Mouse (Mus musculus) adrenal gland, postnatal 4 days (tissue): ENCODE results near the gene Defb28. TPM values are rescaled to one million over a fixed set of nuclear protein-coding genes. Genes with fewer than 3 reads are reported as not detected.

Experiments used
- DNase-seq, 2 experiments: peaks; one replicate each; pipeline ENCODE4 v3.0.0; 2021 to 2022; ENCODE audit warnings: low spot score in 2 of 2, mixed read lengths in 2 of 2
- total RNA-seq, 2 experiments: library from RNA; stranded (reverse); gene quantifications; 2 replicates each; pipeline ENCODE4 v1.2.3; 2021

Gene Defb28
- total RNA-seq, 2 experiments from 2014 or later, result not detected

DNA sequence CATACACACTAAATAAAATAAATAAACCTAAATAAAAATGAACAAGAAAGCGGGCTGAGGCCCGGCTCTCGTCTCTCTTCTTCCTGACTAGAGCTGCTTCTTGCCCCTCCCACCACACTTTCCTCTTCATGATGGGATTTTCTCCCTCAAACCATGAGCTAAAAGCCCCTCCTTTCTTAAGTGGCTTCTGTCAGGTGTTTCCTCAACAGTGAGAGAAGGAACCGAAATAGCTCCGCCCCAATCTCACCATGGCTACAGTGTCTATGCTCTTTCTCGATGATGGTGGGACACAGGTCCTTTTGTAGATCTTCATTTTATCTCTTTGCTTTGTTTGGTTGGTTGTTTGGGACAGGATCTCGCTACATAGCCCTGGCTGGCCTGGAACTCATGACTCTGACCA lies 38.6 kb downstream of the Defb28 start:
- DNase-seq, result no peak

GRCm38 (mm10) chr2:152569038-152569437 lies 51.0 kb downstream of the Defb28 start, which contains the start of gene Gm17416:
Gene Gm17416 (plus strand): TSS chr2:152569338.
- DNase-seq, result no peak

DNA sequence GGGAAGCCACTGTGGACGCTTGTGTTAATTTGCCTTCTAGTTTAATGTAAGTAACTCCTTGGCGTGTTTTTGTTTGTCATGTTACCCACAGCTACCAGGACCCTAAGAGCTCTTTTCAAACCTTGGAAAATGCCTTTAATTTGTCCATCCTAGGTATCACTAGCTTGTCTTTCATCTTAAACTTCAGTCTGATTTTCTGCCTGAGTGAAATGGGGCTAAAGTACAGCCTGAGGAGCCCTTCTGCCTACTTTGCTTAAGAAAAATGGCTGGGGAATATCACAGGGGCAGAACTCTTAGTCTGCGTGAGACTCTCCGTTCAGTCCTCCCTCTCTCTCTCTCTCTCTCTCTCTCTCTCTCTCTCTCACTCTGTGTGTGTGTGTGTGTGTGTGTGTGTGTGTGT lies 51.8 kb downstream of the Defb28 start:
- no peak for DNase-seq

DNA sequence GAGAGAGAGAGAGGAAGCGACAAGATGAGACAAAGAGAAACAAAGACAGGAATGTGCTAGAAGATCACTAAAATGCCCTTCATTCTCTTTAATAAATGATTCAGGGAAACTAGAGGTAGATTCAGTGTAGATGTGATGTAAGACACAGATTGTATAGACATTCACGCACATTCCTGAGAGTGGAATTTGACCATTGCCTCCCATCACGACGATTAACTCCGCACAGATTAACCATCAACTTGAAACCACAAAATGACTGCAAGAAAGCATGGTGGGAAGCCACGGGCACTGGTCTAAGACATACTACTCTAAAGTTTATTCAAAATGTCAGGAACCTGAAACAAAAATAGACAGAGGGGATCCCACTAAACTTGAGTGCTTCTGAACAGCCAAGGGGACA lies 52.3 kb downstream of the Defb28 start:
- no peak for DNase-seq

Other genes starting within 250 kb of the Defb28 start
- 100 to 1,000 TPM in 1 of 2 experiments, 10 to 100 TPM in 1; 93.0 to 101 TPM for gene Tbc1d20, start 224.4 kb upstream of the Defb28 start, total RNA-seq
- 100 to 1,000 TPM; 139 TPM for gene Rbck1, start 185.6 kb upstream of the Defb28 start, total RNA-seq
- gene Trib3, start 174.2 kb upstream of the Defb28 start, total RNA-seq, result 1 to 10 TPM; 4.3 to 4.9 TPM
- 1 to 10 TPM; 4.4 to 4.5 TPM for gene Nrsn2, start 141.6 kb upstream of the Defb28 start, total RNA-seq
- 10 to 100 TPM; 50.9 to 51.1 TPM for gene Sox12, start 120.2 kb upstream of the Defb28 start, total RNA-seq
- gene Zcchc3, start 103.2 kb upstream of the Defb28 start, total RNA-seq, result 10 to 100 TPM; 18.5 to 20.2 TPM
- gene 6820408C15Rik, start 102.7 kb upstream of the Defb28 start, total RNA-seq, result under 1 TPM; 0.37 to 0.56 TPM
- not detected for gene Defb23, start 53.6 kb upstream of the Defb28 start, total RNA-seq
- gene Defb20, start 41.2 kb upstream of the Defb28 start, total RNA-seq, result not detected
- not detected for gene Defb22, start 28.1 kb upstream of the Defb28 start, total RNA-seq
- not detected for gene Defb26, start 6.6 kb upstream of the Defb28 start, total RNA-seq
- not detected for gene Defb29, start 21.8 kb downstream of the Defb28 start, total RNA-seq
- gene Gm17416, start 51.1 kb downstream of the Defb28 start, total RNA-seq, result not detected
- gene Defb21, start 54.5 kb downstream of the Defb28 start, total RNA-seq, result not detected
- gene Defb19, start 62.1 kb downstream of the Defb28 start, total RNA-seq, result 10 to 100 TPM in 1 of 2 experiments, 1 to 10 TPM in 1; 8.3 to 10.2 TPM
- not detected for gene Defb45, start 81.1 kb downstream of the Defb28 start, total RNA-seq
- 1 to 10 TPM; 2.0 to 2.3 TPM for gene Defb36, start 86.1 kb downstream of the Defb28 start, total RNA-seq
- 1 to 10 TPM; 2.4 to 2.8 TPM for gene Defb25, start 104.8 kb downstream of the Defb28 start, total RNA-seq
- gene Rem1, start 108.7 kb downstream of the Defb28 start, total RNA-seq, result 10 to 100 TPM; 11.5 to 17.9 TPM
- gene H13, start 151.2 kb downstream of the Defb28 start, total RNA-seq, result 100 to 1,000 TPM; 138 to 140 TPM
- 10 to 100 TPM; 26.7 to 27.4 TPM for gene Mcts2, start 168.8 kb downstream of the Defb28 start, total RNA-seq
- gene Id1, start 218.0 kb downstream of the Defb28 start, total RNA-seq, result 100 to 1,000 TPM; 103 to 129 TPM
- gene Cox4i2, start 235.9 kb downstream of the Defb28 start, total RNA-seq, result 1 to 10 TPM; 4.2 to 4.9 TPM